Mouse (Mus musculus): Measurements from ENCODE around the gene Sema3d.

Gene Sema3d

DNA sequence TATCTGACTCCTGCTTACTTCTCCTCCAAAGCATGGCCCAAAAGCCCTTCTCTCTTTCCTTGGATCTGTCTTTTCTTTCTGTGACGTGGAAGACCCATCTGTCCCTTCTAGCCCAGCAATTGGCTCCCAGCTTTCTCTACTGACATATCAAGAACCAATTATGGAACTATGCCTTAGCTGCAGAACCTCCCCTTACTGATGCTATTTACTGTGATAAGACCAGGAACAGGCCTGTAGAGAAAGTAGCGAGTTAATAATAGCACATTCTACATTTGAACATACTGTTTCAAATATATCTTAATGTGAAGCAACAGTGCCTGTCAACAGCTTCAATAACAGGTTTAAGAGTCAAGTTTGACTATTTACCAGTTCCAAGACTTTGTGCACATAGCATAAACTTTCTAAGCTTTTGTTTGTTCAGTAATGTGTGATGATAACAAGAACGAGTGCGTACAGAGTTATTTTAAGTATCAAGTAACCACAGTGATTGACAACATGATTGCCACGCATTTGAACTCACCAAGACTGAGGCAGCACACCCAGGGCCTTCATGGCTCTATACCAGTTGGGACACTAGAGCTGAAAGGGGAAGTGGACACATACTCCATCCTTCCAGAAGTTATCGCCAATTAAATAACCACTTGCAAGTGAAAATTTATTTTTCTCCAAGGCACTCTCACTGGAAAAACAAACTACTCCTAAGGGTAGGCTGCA, 116.8 kb downstream of the Sema3d start:
- DNase-seq, result no peak

DNA sequence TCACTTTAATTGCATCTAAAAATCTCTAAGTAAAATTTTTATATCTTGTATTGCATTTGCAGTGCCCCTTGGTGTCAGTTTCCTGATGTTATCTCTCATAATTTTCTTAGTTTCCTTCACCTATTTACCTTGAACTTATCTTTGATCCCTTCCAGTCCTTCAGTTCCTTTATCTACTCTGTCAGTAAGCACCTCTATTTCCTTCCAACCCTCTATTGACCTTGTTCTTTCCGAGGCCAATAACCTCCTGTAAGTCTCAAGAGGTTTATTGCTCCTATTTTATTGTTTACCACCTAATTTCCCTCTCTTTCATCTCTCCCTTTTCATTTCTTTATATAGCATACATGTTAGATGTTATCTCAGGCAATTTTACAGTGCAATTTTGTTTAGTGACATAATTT, 129.3 kb downstream of the Sema3d start:
- no peak for DNase-seq

DNA sequence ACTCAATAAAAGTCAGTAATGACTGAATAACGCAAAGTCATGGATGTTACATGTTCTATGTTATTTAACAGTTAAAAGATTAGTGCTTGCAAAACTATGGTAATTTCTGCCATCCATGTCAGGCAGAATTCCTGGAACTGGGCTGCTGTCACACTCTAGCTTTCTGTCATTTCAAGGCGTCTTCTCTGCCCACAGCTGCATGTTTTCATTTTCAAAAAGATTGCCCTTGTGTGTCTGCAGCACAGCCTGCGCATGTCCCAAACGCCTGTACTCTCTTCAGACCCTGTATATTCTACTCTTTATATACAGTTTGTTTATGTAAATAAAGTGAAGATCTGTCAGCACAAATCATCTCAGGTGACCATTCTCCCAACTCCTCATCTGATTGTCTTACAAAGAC, 132.1 kb downstream of the Sema3d start:
- DNase-seq, result no peak

DNA sequence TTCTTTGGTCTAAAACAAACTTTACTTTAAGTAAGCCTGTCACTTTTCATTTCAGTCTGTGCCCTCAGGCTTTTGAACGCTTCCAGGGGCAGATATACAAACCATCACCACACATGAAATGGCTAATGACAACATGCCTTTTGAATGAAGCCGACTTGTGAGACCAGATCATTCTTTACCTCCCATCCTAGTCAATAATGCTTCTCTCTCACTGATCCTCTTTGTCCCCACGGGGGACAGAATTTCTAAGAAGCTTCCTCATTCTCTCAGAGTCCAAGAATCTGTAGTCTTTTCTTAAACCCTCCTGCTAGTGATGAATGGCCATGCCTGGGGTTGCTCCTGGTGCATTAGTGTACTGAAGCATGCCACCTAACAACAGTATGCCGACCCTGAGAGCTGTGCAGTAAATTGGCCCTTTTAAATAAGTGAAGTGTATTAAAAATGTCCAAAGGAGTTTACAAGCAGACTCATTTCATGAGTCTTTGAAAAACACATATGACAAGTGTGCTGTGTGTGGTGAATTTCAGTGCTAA, 142.1 kb downstream of the Sema3d start:
- no peak for DNase-seq

DNA sequence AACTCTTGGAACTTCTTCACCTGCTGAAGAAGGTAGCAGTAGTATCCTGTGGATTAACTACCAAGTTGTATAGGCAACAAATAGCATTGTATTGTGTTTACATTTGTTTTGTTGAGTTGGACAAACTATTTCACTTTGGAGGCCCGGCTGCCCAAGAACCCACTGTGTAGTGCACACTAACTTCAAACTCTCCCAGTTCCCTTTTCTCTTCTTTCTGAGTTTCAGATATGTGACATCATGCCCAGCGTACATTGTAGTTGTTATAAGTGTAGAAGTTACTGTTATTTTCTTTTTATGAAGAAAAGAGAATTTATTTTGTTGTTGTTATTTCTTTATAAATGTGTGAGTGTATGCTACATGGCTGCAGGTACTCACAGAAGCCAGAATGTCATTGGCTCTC, 145.4 kb downstream of the Sema3d start:
- DNase-seq, result no peak

DNA sequence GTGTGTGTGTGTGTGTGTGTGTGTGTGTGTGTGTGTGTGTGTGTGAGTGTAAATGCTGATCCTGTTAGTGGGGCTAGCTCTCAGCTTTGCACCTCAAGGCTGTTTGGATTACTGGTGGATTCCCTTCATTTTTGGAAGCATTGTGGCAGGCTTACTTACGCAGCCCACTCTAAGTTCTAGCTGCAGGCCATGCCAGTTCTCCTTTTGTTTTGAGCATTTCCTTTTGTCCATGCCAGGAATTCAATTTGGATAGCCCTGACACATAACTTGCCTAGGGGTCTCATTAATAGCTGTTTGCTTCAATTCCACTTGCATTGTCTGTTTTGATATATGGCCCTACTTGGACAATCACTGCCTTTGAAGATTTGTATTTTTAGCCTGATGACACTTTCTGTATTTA, 146.6 kb downstream of the Sema3d start:
- DNase-seq, result no peak

DNA sequence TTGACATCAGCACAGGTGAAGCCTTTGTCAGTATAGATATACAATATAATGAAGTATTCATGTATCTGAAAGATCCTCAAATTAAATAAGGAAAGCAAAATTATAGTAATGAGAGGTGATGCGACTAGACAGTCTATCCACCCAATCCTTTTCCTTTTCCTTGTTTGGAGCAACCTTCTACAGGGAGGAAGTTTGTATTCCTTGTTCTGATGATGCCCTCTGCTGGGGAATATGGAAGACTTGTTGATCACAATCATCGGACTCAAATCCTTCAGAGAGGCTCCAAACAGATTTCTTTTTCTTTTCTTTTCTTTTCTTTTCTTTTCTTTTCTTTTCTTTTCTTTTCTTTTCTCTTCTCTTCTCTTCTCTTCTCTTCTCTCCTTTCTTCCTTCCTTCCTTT, 158.1 kb downstream of the Sema3d start:
- no peak for DNase-seq

DNA sequence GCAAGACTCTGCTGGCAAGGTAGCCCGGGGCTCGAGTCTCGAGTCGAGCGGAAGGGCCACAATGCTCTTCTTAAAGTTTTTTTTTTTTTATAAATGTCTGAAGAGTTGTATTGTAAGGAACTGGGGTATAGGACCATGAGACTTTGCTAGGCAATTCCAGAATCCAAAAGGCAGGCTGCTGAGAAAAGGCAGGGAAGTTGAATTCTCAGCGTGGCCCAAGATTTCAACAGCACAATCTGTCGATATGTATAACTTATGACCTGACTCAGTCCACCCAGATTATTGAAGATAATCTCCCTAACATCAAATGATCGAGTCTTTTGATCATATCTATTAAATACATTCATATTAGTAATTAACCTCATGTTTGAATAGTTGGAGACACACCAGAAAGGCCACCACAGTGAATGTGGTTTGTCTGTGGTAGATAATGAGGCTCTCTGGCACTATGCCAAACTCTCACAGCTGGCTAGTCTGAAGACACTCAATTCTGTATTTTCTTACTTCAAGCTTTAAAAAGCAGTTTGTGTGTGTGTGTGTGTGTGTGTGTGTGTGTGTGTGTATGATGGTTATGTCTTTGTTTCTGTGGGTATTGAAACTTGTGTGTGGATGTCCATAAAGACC, 166.0 kb downstream of the Sema3d start:
- no peak for DNase-seq

DNA sequence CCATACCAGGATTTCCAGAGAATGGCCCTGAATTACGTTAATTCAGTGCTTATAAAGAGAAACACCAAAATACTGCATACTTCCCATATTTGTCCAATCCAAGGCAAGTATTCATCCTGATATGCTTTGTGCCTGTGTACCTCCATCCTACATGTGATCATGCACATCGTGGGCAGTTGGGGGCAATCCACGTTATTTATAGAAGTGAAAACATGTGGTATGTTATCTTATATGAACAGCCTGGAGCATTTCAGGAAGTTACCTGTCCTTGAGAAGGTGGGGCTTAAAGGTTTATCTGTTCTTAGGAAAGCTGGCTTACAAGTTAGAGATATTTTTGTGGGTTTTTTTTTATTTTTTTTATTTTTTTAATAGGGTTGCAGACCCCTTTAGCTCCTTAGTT, 172.2 kb downstream of the Sema3d start:
- DNase-seq, result no peak

DNA sequence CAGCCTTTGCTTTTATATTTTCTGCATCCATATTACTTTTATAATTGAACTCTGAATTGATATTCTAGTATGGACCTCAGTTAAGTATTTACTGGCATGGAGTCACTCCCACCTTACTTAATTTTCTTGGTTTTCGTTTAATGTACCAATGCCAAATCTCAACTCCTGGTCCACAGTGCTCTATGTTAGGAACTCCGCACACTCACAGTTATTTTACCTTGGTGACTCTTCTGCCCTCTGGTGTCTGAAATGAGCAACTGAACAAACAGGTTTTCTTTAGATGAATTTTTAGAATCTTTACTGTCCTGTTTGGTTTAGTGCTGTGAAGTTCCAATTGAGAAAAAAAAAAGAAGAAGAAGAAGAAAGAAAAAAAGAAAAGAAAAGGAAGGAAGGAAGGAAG, 174.7 kb downstream of the Sema3d start:
- no peak for DNase-seq

DNA sequence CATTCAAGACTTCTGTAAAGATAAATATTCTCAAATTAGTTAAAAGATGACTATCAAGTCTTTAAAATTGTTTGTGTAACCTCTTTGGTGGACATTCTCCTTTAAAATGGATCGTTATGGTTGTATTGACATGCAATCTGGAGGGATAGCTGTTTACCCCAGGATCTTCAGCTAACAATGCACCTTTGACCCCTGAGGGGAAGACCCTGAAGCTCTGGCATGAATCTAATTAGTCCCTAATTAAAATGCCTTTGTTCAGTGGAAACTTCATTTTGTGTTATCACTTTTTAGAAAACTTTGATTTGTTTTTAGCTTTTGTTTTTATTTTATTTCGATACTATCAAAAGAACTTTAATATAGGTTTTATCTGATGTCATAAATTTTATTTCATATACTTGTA, 178.6 kb downstream of the Sema3d start:
- no peak for DNase-seq

DNA sequence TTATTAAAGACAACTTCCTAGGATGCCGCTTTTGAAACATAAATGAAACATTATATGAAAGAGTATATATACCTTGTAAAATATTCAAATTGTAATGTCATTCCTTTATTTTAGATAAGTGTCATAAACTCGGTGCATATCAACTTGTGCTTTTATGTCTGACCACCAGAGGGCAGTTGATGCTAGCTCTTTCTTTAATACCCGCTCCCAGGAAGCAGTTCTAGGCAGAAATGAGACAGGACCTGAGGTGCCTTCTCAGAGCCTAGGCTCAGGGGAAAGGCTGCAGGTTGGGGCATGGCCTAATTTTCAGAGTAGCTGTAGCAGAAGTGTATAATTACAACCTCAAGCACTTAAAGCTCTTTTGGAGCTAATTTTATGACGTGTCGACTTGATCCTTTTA, 179.0 kb downstream of the Sema3d start:
- DNase-seq, result peak; percentile 20

DNA sequence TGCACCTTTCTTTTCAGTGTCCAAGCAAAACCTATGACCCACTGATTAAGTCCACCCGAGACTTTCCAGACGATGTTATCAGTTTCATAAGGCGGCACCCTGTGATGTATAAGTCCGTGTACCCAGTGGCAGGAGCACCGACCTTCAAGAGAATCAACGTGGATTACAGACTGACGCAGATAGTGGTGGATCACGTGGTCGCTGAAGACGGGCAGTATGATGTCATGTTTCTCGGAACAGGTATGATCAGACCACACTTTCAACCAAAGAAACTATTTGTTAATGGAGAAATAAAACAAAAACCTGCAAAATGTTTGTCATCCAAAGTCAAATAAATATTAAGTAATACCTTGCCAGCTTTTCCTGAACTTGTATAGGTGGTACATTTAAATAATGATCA, 179.9 kb downstream of the Sema3d start:
- no peak for DNase-seq

DNA sequence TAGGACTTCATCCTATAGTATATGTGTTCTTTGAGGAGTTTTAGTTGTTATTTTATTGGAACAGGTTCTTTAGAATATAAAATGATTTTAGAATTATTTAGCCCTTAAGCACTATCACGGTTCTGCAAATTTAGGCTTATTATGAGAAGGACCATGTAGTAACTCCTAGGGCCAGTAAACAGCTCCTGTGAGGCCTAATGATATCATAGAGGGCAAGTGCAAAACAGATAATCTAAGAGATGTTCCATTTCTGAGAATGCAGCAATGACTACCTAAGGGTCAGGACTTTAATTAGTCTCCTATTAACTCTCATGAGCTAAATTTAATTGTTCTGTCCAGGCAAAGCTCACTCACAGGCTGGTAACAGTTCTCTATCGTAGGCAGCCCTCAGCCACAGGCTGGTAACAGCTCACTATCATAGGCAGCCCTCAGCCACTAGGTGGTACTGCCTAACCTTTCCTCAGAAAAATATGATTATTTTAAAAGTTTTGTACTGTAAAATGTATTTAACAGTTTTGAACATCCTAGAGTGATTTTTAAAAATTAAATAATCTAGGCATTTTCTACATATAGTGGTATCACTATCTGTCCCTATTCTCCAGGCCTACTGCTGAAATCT, 181.5 kb downstream of the Sema3d start:
- DNase-seq, result no peak

DNA sequence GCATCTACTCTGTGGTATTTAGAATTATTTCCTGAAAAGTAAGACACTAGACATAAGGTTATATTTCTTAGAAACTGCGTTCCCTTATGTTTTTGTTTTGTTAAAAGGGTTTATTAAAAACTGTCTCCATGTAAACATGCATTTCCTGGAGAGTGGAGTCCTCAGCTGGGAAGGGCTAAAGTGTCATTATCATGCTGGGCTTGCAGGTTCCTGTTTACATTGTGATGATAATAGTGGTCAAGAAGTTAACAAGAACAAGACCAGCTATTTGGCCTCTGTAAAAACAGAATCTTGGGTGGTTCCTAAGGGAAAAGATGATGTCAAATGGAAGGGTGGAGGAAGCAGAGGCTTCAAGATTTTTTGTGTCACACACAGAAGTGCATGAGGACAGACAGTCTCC, 183.4 kb downstream of the Sema3d start:
- no peak for DNase-seq

DNA sequence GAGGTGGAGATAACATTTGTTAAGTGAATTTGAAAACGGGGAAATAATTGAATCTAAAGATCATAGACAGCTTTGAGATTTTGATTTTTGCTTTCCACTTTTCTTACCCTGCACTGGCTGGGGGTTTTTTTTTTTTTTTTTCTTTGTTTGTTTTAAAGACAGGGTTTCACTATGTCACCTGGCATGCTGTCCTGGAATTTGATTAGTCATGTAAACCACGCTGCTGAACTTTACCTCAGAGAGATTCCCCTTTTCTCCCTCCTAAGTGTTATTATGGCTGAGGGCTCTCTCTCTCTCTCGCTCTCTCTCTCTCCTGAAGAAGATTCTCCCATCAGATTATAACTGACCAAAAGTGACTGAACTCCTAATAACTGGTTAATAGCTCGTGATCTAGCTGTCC, 191.4 kb downstream of the Sema3d start:
- DNase-seq, result no peak

DNA sequence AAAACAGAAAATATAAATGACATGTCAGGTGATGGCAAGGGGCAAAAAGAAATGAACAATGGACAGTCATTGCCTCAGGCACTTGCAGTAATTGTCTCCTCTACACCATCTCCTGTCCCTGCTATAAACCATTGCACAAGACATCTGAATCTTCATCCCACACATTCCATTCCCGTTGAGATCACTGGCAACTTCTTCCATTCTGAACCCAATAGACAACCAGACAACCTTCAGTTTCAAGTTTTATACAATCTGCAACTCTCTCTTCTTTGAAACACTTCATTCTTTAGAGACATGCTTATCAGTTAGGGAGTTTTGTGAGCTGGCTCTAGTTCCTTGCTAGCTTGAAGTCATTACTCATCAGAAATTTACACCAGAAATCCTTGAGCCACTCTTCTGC, 192.1 kb downstream of the Sema3d start:
- DNase-seq, result no peak

DNA sequence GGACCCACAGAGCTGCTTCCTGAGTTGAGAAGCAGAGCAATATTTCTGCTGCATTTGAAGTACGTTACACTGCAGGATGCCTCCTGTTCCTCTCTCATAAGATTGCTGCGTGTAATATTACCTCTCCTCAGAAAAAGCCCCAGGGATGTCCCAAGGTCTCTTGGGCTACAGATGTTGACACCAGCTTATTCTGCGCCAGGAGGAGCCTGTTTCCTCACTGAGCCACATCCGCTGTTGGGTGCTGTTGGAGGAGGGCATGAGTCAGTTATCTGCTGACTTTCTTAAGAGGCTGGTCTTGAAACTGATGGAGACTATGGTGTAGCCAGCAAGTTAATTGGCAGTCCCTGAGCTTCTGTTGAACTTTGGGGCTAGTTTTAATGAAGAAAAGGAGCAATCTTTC, 196.6 kb downstream of the Sema3d start:
- no peak for DNase-seq

DNA sequence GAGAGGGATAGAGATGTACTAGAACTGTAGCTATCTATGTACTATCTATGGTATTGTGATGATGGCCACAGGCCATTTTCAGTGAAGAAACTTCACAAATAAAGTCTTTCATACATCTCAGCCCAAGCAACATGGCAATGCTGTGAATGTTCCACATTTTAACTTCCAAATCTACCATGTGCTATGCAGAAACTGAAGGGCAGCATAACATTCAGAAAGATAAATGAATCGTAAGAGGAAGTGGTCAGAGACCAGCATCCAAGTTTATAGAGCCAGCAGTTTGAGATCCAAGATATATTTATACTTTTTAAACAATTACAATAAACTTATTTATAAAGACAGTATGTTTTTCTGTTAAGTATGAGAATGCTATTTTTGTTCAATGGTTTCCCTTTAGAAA, 199.4 kb downstream of the Sema3d start:
- no peak for DNase-seq

DNA sequence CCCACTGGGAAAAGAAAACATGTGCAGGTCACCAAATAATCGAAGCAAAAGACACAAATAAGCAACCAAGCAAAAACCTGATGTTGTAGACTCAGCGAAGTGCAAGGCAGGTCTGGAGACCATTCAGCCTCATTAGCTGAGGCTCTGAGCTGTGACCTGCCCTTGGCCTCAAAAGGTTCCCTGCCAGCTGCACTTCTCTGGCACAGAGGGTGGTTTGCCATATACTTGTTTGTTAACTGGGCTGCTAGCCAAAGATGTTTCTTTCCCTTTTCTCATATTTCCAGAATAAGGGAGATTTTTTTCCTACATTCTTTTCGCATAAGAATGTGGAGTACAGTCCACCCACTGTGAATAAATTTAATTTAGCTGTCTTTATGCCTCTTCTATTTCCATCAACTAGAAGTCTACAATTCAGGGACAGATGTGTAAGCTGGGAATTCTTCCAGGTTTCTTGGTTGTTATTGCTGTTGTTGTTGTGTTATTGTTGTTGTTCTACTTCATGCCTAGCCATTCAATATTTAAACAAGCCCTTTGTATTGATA, 200.2 kb downstream of the Sema3d start:
- no peak for DNase-seq

DNA sequence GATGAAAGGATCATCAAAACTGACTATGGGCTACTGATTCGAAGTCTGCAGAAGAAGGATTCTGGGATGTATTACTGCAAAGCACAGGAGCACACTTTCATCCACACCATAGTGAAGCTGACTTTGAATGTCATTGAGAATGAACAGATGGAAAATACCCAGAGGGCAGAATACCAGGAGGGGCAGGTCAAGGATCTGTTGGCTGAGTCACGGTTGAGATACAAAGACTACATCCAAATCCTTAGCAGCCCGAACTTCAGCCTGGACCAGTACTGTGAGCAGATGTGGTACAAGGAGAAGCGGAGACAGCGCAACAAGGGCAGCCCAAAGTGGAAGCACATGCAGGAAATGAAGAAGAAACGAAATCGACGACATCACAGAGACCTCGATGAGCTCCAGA, 201.7 kb downstream of the Sema3d start:
- no peak for DNase-seq

DNA sequence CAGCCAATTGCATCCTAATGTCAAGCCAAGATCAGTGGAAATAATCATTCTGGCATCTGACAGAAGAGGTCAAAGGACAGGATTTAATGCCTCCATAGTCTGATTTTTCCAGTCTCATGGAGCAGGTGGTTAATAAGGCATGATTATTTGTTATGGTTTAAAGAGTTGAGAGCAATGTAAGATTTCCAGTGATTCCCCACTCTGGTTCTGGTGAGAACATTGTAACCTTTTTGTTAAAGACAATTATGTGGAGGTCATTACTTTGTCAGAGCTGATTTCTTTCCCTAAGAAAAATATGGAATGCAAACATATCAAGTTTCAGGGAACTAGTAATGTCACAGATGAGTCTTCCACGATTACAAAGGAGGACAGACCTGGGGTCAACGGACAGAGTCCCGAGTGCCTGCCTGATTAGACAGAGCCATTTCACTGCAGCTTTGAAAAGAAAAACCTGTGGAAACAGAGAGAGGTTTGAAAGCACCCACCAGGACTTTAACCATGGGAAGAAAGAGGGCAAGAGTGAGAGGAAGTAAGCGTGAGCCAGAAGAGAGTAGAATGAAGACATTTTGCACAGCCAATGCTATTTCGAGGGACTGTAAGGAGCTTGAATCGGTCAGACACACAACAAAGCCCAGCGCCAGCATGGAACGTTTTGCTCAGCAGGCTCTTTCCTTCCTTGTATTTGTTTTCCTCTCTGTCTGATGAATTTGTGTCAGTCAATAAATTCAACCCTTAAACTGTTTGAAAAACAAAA, 251.2 kb downstream of the Sema3d start:
- DNase-seq, result no peak

DNA sequence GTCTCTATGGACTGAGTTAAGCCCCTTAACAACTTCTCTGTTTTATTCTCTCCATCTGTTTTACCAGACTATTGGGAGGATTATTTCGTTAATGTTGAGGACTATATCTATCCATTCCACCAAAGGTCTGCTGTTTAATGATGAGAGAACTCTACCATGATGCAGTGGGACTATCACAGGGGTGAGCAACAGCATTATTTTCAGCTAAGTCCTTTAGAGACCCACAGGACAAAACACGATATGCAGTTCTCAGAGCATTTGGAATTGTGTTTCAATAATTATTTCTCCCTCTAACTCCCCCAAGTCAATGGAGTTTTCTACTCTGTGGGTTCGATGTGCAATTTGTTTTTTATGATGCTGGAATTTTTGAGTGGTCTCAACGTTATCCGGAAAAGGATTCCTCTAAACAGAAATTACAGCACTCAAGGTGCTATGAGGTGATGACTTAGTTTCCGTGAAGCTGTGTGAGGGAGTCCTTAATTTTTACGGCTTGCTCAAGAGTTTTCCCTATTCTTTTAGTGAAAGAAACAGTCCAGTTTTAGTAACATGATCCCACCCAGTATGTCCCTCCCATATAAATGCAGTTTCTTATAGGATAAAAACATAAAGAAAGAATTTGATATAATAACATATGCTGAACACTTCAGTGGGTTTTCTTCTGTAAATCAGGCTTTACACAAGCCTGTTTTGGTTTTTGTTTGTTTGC, 254.7 kb downstream of the Sema3d start:
- no peak for DNase-seq

Measured in kidney, adult 11 months (tissue).